Mouse (Mus musculus) myocyte (in vitro differentiated cells): ENCODE results near the gene Togaram2. TPM values are rescaled to one million over a fixed set of nuclear protein-coding genes. Genes with fewer than 3 reads are reported as not detected.

Experiments
- H3K27me3 ChIP-seq: one replicate; pipeline ENCODE4 v1.6.1; 2011; ENCODE audit not compliant: control insufficient read depth, insufficient read depth, insufficient read length
- H3K36me3 ChIP-seq: one replicate; pipeline ENCODE4 v1.6.1; 2011; ENCODE audit not compliant: control insufficient read depth, insufficient read depth
- H3K4me2 ChIP-seq: one replicate; pipeline ENCODE4 v1.6.1; 2011; ENCODE audit warnings: low read depth, control low read depth
- H3K4me3 ChIP-seq: one replicate; pipeline ENCODE4 v1.5.1; 2011; ENCODE audit warnings: mild to moderate bottlenecking, control low read depth, moderate library complexity
- H3K79me2 ChIP-seq: one replicate; pipeline ENCODE4 v1.6.1; 2011; ENCODE audit not compliant: control insufficient read depth, insufficient read depth
- H3ac ChIP-seq: one replicate; pipeline ENCODE4 v1.6.1; 2011; ENCODE audit not compliant: control insufficient read depth, insufficient read length
- CEBPB ChIP-seq: IDR thresholded peaks from 2 replicates; pipeline ENCODE4 v1.6.1; 2011; ENCODE audit warnings: mild to moderate bottlenecking, moderate library complexity; ENCODE audit not compliant: poor library complexity, insufficient read depth, severe bottlenecking
- E2F4 ChIP-seq: IDR thresholded peaks from one replicate; pipeline ENCODE4 v1.6.1; 2011; ENCODE audit warnings: mild to moderate bottlenecking, control low read depth, moderate library complexity; ENCODE audit not compliant: insufficient read depth
- MAX ChIP-seq: IDR thresholded peaks from one replicate; pipeline ENCODE4 v1.6.1; 2011; ENCODE audit warnings: low read depth, mild to moderate bottlenecking, control low read depth
- MYOD1 ChIP-seq, 3 experiments: IDR thresholded peaks; one replicate each; pipeline ENCODE4 v1.6.1; 2011; ENCODE audit warnings: control low read depth in 2 of 3, low read depth in 2 of 3, mild to moderate bottlenecking in 2 of 3, moderate library complexity in 1 of 3; ENCODE audit not compliant: insufficient read length in 2 of 3, control insufficient read depth in 1 of 3
- MYOG ChIP-seq, 3 experiments: IDR thresholded peaks; one replicate each; pipeline ENCODE4 v1.6.1; 2011; ENCODE audit warnings: control low read depth in 2 of 3, low read depth in 2 of 3, mild to moderate bottlenecking in 2 of 3; ENCODE audit not compliant: insufficient read length in 2 of 3, control insufficient read depth in 1 of 3, insufficient read depth in 1 of 3
- POLR2A ChIP-seq: IDR thresholded peaks from one replicate; pipeline ENCODE4 v1.6.1; 2011; ENCODE audit warnings: low read depth, mild to moderate bottlenecking, control low read depth, moderate library complexity; ENCODE audit not compliant: insufficient read length
- POLR2AphosphoS2 ChIP-seq: IDR thresholded peaks from one replicate; pipeline ENCODE4 v1.6.1; 2011; ENCODE audit warnings: low read depth, control low read depth; ENCODE audit not compliant: insufficient read length
- REST ChIP-seq: IDR thresholded peaks from one replicate; pipeline ENCODE4 v1.6.1; 2011; ENCODE audit warnings: mild to moderate bottlenecking, control low read depth, moderate library complexity; ENCODE audit not compliant: insufficient read depth, insufficient read length
- SRF ChIP-seq: IDR thresholded peaks from one replicate; pipeline ENCODE4 v1.6.1; 2011; ENCODE audit warnings: low read depth; ENCODE audit not compliant: control insufficient read depth, insufficient read length
- TCF12 ChIP-seq: IDR thresholded peaks from one replicate; pipeline ENCODE4 v1.6.1; 2011; ENCODE audit warnings: mild to moderate bottlenecking, control low read depth; ENCODE audit not compliant: poor library complexity, insufficient read depth, severe bottlenecking
- TCF3 ChIP-seq: IDR thresholded peaks from one replicate; pipeline ENCODE4 v1.6.1; 2011; ENCODE audit warnings: low read depth, control low read depth; ENCODE audit not compliant: insufficient read length
- USF1 ChIP-seq: IDR thresholded peaks from one replicate; pipeline ENCODE4 v1.6.1; 2011; ENCODE audit warnings: low read depth, mild to moderate bottlenecking, control low read depth, moderate library complexity
- polyA plus RNA-seq: library from polyadenylated mRNA; unstranded; fragments of >200 nt; fragmentation: generic; extraction: Trizol; gene quantifications from one replicate; pipeline ENCODE4 v1.2.1, GENCODE M21; 2012; ENCODE audit warnings: missing spikeins

Togaram2 gene
- polyA plus RNA-seq, 1 experiment = 0.31 TPM

- TF ChIP-seq USF1 (no peak), MYOD1 (IDR thresholded peaks at IDR 0.05; ENCODE audit: control insufficient read depth in 1 of 3, insufficient read length in 2 of 3, low read depth in 2 of 3) (no peak), REST (no peak), E2F4 (no peak), TCF12 (no peak)
- H3K79me2 ChIP-seq = no peaks in the 10 kb centered on the region
- no peak overlapping the region for H3K4me2 ChIP-seq
- H3ac ChIP-seq = no peak overlapping the region
- H3K27me3 ChIP-seq = no peaks in the 10 kb centered on the region
- H3K36me3 ChIP-seq = no peaks in the 10 kb centered on the region
- H3K4me3 ChIP-seq = no peak overlapping the region
Measured at GRCm38 (mm10) chr17:71664172-71664571, 8.9 kb upstream of the Togaram2 start.

GRCm38 (mm10) chr17:71665201-71665600, 7.9 kb upstream of the Togaram2 start:
- H3K4me3 ChIP-seq = no peak overlapping the region
- no peak for TF ChIP-seq POLR2A
- no peak for TF ChIP-seq USF1
- TF ChIP-seq POLR2AphosphoS2 = no peak
- TF ChIP-seq TCF3 = no peak
- no peak for TF ChIP-seq MYOD1 (IDR thresholded peaks at IDR 0.05; ENCODE audit: control insufficient read depth in 1 of 3, insufficient read length in 2 of 3, low read depth in 2 of 3)
- TF ChIP-seq E2F4 = no peak
- TF ChIP-seq TCF12 = no peak
- no peaks in the 10 kb centered on the region for H3K36me3 ChIP-seq
- no peak overlapping the region for H3ac ChIP-seq
- no peaks in the 10 kb centered on the region for H3K27me3 ChIP-seq
- no peak overlapping the region for H3K4me2 ChIP-seq
- no peaks in the 10 kb centered on the region for H3K79me2 ChIP-seq

- H3K79me2 ChIP-seq = no peaks in the 10 kb centered on the region
- no peak overlapping the region for H3K4me2 ChIP-seq
- no peak overlapping the region for H3ac ChIP-seq
- TF ChIP-seq TCF12 (no peak), REST (no peak), TCF3 (no peak), USF1 (no peak), SRF (no peak), MYOG (IDR thresholded peaks at IDR 0.05; ENCODE audit: control insufficient read depth in 1 of 3, insufficient read depth in 1 of 3, insufficient read length in 2 of 3, low read depth in 2 of 3) (no peak), MYOD1 (IDR thresholded peaks at IDR 0.05; ENCODE audit: control insufficient read depth in 1 of 3, insufficient read length in 2 of 3, low read depth in 2 of 3) (no peak), E2F4 (no peak), POLR2AphosphoS2 (no peak), POLR2A (no peak), MAX (no peak), CEBPB (no peak)
- H3K27me3 ChIP-seq = no peaks in the 10 kb centered on the region
- no peak overlapping the region for H3K4me3 ChIP-seq
- H3K36me3 ChIP-seq = no peaks in the 10 kb centered on the region
Measured at GRCm38 (mm10) chr17:71669511-71669910, 3.5 kb upstream of the Togaram2 start.

- Histone ChIP-seq H3ac (no peak overlapping the region), H3K4me2 (no peak overlapping the region), H3K36me3 (no peaks in the 10 kb centered on the region), H3K79me2 (no peaks in the 10 kb centered on the region), H3K27me3 (no peaks in the 10 kb centered on the region), H3K4me3 (no peak overlapping the region)
- TF ChIP-seq POLR2AphosphoS2 (no peak), CEBPB (no peak), TCF12 (no peak), REST (no peak), SRF (no peak), POLR2A (no peak), MYOG (IDR thresholded peaks at IDR 0.05; ENCODE audit: control insufficient read depth in 1 of 3, insufficient read depth in 1 of 3, insufficient read length in 2 of 3, low read depth in 2 of 3) (no peak), MAX (no peak), USF1 (no peak)
Measured at GRCm38 (mm10) chr17:71671840-71672546, 1.1 kb upstream of the Togaram2 start.

- Histone ChIP-seq H3K27me3 (no peaks in the 10 kb centered on the region), H3K4me3 (no peak overlapping the region), H3K79me2 (no peaks in the 10 kb centered on the region), H3ac (no peak overlapping the region), H3K36me3 (no peaks in the 10 kb centered on the region), H3K4me2 (no peak overlapping the region)
- TF ChIP-seq E2F4 (no peak), TCF12 (no peak), MYOG (IDR thresholded peaks at IDR 0.05; ENCODE audit: control insufficient read depth in 1 of 3, insufficient read depth in 1 of 3, insufficient read length in 2 of 3, low read depth in 2 of 3) (no peak), CEBPB (no peak), MAX (no peak), MYOD1 (IDR thresholded peaks at IDR 0.05; ENCODE audit: control insufficient read depth in 1 of 3, insufficient read length in 2 of 3, low read depth in 2 of 3) (no peak), REST (no peak)
Measured at GRCm38 (mm10) chr17:71673936-71674335, 875 bp downstream of the Togaram2 start.
